11 mouse cellular contexts compared by ENCODE assay signal in genomic region chr13:55540933-55541332, GRCm38 (mm10). TPM values are rescaled to one million over a fixed set of nuclear protein-coding genes. Genes with fewer than 3 reads are reported as not detected.
DNase-seq lines count a peak whose midpoint lies in the region; ATAC-seq and TF ChIP-seq lines count a peak whose summit lies in the region.
"Had no signal": no experiment of that assay in that cellular context is flagged by ENCODE, and none has a peak within 500 bp of the region (broad histone marks: within the 10 kb centered on the region; RNA-seq: fewer than 3 reads in every experiment).

No protein-coding gene starts in this region.

- no peak for ATAC-seq in forebrain, postnatal 0 days
- ATAC-seq in forebrain, embryonic 12.5 days (ENCODE audit: low FRiP score) = no peak
- no peak for ATAC-seq in hindbrain, embryonic 13.5 days (ENCODE audit: low FRiP score)
- ATAC-seq: inflammation-experienced regulatory T-cells, adult 6 months; midbrain, embryonic 13.5 days had no signal

- H3K36me3 ChIP-seq in forebrain, postnatal 0 days (ENCODE audit: insufficient read depth) = peaks cover 82% of the 10 kb centered on the region
- H3K36me3 ChIP-seq in forebrain, embryonic 12.5 days (replicated peaks) = peaks cover 81% of the 10 kb centered on the region
- peaks cover 17% of the 10 kb centered on the region for H3K36me3 ChIP-seq in spleen, adult 2 months (ENCODE audit: control insufficient read depth, insufficient read depth, low read length)
- peaks cover 86% of the 10 kb centered on the region for H3K36me3 ChIP-seq in hindbrain, embryonic 13.5 days

- no peaks in the 10 kb centered on the region for H3K27me3 ChIP-seq in forebrain, postnatal 0 days (ENCODE audit: insufficient read depth, low read length)
- H3K27me3 ChIP-seq in forebrain, embryonic 12.5 days = no peaks in the 10 kb centered on the region
- H3K27me3 ChIP-seq in spleen, adult 2 months (ENCODE audit: control insufficient read depth, insufficient read depth, low read length) = no peaks in the 10 kb centered on the region
- no peaks in the 10 kb centered on the region for H3K27me3 ChIP-seq in hindbrain, embryonic 13.5 days
- H3K27me3 ChIP-seq: midbrain, embryonic 13.5 days had no signal

- no peaks in the 10 kb centered on the region for H3K9me3 ChIP-seq in forebrain, postnatal 0 days (ENCODE audit: low read length)
- H3K9me3 ChIP-seq in forebrain, embryonic 12.5 days = no peaks in the 10 kb centered on the region
- H3K9me3 ChIP-seq in hindbrain, embryonic 13.5 days = no peaks in the 10 kb centered on the region
- H3K9me3 ChIP-seq: midbrain, embryonic 13.5 days had no signal

- H3K9ac ChIP-seq in forebrain, postnatal 0 days = no peak overlapping the region
- H3K9ac ChIP-seq in forebrain, embryonic 12.5 days = no peak overlapping the region
- H3K9ac ChIP-seq in hindbrain, embryonic 13.5 days = no peak overlapping the region
- H3K9ac ChIP-seq: midbrain, embryonic 13.5 days had no signal

- WGBS in forebrain, postnatal 0 days = 86% methylated on average over 2 of the region's 2 CpGs
- WGBS in forebrain, embryonic 12.5 days = 94% methylated on average over 2 of the region's 2 CpGs
- 88% methylated on average over 2 of the region's 2 CpGs for WGBS in spleen, adult 2 months
- WGBS in hindbrain, embryonic 13.5 days = 88% methylated on average over 2 of the region's 2 CpGs

- H3K4me1 ChIP-seq in forebrain, postnatal 0 days (ENCODE audit: insufficient read depth) = no peaks in the 10 kb centered on the region
- peaks cover 7% of the 10 kb centered on the region; the same call in 1 of the 2 replicates for H3K4me1 ChIP-seq in forebrain, embryonic 12.5 days
- H3K4me1 ChIP-seq in spleen, adult 2 months (ENCODE audit: control insufficient read depth, insufficient read depth, insufficient read length) = no peaks in the 10 kb centered on the region
- H3K4me1 ChIP-seq in cortical plate, adult 2 months (ENCODE audit: control insufficient read depth, insufficient read depth, low read length) = no peaks in the 10 kb centered on the region
- peaks cover 4% of the 10 kb centered on the region for H3K4me1 ChIP-seq in hindbrain, embryonic 13.5 days (replicated peaks)

- no peak for TF ChIP-seq POLR2A in spleen, adult 2 months (IDR thresholded peaks at IDR 0.05; ENCODE audit: low read depth, low read length)
- TF ChIP-seq POLR2A in cortical plate, adult 2 months (IDR thresholded peaks at IDR 0.05; ENCODE audit: extremely low read depth, insufficient read depth, low read length) = no peak

- DNase-seq in forebrain, postnatal 0 days = no peak
- DNase-seq in layer of hippocampus, adult 2 months (ENCODE audit: low spot score in 2 of 2) = peak; percentile 37 to 55
- DNase-seq in layer of hippocampus, adult 11-12 months (ENCODE audit: low spot score) = no peak
- peak in 1 of 2 experiments; percentile 48 for DNase-seq in spleen, adult 2 months (ENCODE audit: low read depth in 1 of 2, low spot score in 2 of 2)
- DNase-seq in spleen, postnatal 14 days (ENCODE audit: low spot score in 2 of 2) = no peak
- DNase-seq: embryo, embryonic 11 days had no signal

- peak; percentile 57 for TF ChIP-seq CTCF in forebrain, postnatal 0 days (IDR thresholded peaks at IDR 0.05; ENCODE audit: low read depth)
- TF ChIP-seq CTCF in layer of hippocampus, adult 2 months (conservative IDR thresholded peaks at IDR 0.05) = peak; percentile 82
- peak; percentile 6; the same call in 1 of the 2 replicates for TF ChIP-seq CTCF in spleen, adult 2 months (IDR thresholded peaks at IDR 0.05; ENCODE audit: extremely low read depth, insufficient read depth, insufficient read length, insufficient replicate concordance)
- TF ChIP-seq CTCF in cortical plate, adult 2 months (IDR thresholded peaks at IDR 0.05; ENCODE audit: extremely low read depth, insufficient read depth, low read length) = 0 out of 2 replicates have a peak, but pooled peaks have one; percentile 4

- H3K4me2 ChIP-seq in forebrain, postnatal 0 days (ENCODE audit: low read depth) = no peak overlapping the region
- H3K4me2 ChIP-seq in forebrain, embryonic 12.5 days = no peak overlapping the region
- no peak overlapping the region for H3K4me2 ChIP-seq in hindbrain, embryonic 13.5 days
- H3K4me2 ChIP-seq: midbrain, embryonic 13.5 days had no signal

- H3K27ac ChIP-seq in forebrain, postnatal 0 days (ENCODE audit: low read depth, low read length) = no peak overlapping the region
- H3K27ac ChIP-seq in forebrain, embryonic 12.5 days = no peak overlapping the region
- no peak overlapping the region for H3K27ac ChIP-seq in layer of hippocampus, adult 2 months
- no peak overlapping the region for H3K27ac ChIP-seq in spleen, adult 2 months (ENCODE audit: insufficient read depth, low read length)
- no peak overlapping the region for H3K27ac ChIP-seq in cortical plate, adult 2 months (ENCODE audit: insufficient read depth, low read length)
- no peak overlapping the region for H3K27ac ChIP-seq in hindbrain, embryonic 13.5 days
- H3K27ac ChIP-seq: midbrain, embryonic 13.5 days had no signal

- H3K4me3 ChIP-seq in forebrain, postnatal 0 days (ENCODE audit: low read depth, low read length) = no peak overlapping the region
- H3K4me3 ChIP-seq in forebrain, embryonic 12.5 days (replicated peaks) = no peak overlapping the region
- H3K4me3 ChIP-seq in layer of hippocampus, adult 2 months = no peak overlapping the region
- H3K4me3 ChIP-seq in spleen, adult 2 months (ENCODE audit: extremely low read depth, insufficient read depth, insufficient read length) = no peak overlapping the region
- H3K4me3 ChIP-seq in cortical plate, adult 2 months (ENCODE audit: insufficient read depth, low read length) = no peak overlapping the region
- H3K4me3 ChIP-seq in hindbrain, embryonic 13.5 days = no peak overlapping the region
- H3K4me3 ChIP-seq: midbrain, embryonic 13.5 days had no signal

RNA-seq across cellular contexts. Expression of gene Ddx41, which starts 4.5 kb away (rescaled TPM):
- 65.2 and 69.6 TPM in 2 replicates for total RNA-seq in forebrain, postnatal 0 days (2014; rRNA removed)
- polyA plus RNA-seq in forebrain, postnatal 0 days (2015; fragmentation: Nextera tagmentation; extraction: Ambion mirVana) = 46.1 and 51.7 TPM in 2 replicates
- polyA plus RNA-seq in forebrain, embryonic 12.5 days (2016; fragmentation: Nextera tagmentation; extraction: Ambion mirVana) = 69.9 and 73.3 TPM in 2 replicates
- 10 to 100 TPM; 56.2 to 60.6 TPM for total RNA-seq in layer of hippocampus, adult 2 months (2021)
- 101 and 113 TPM in 2 replicates for polyA plus RNA-seq in spleen, adult 2 months (2012; rRNA removed)
- polyA plus RNA-seq in cortical plate, adult 2 months (2012; rRNA removed) = 81.1 and 87.4 TPM in 2 replicates
- polyA plus RNA-seq in hindbrain, embryonic 13.5 days (2015; fragmentation: Nextera tagmentation; extraction: Ambion mirVana) = 55.6 and 55.9 TPM in 2 replicates

RNA-seq across cellular contexts. Expression of gene Dok3, which starts 11.8 kb away (rescaled TPM):
- 2.5 and 4.8 TPM in 2 replicates for total RNA-seq in forebrain, postnatal 0 days (2014; rRNA removed)
- 0.82 TPM in 2 replicates for polyA plus RNA-seq in forebrain, postnatal 0 days (2015; fragmentation: Nextera tagmentation; extraction: Ambion mirVana)
- 3.3 and 3.7 TPM in 2 replicates for polyA plus RNA-seq in forebrain, embryonic 12.5 days (2016; fragmentation: Nextera tagmentation; extraction: Ambion mirVana)
- total RNA-seq in layer of hippocampus, adult 2 months (2021) = 10 to 100 TPM; 12.2 to 13.7 TPM
- polyA plus RNA-seq in spleen, adult 2 months (2012; rRNA removed) = 248 and 364 TPM in 2 replicates
- 15.6 and 16.8 TPM in 2 replicates for polyA plus RNA-seq in cortical plate, adult 2 months (2012; rRNA removed)
- 4.1 and 5.7 TPM in 2 replicates for polyA plus RNA-seq in hindbrain, embryonic 13.5 days (2015; fragmentation: Nextera tagmentation; extraction: Ambion mirVana)

RNA-seq across cellular contexts. Expression of gene Pdlim7, which starts 27.5 kb away (rescaled TPM):
- total RNA-seq in forebrain, postnatal 0 days (2014; rRNA removed) = 26.6 and 36.7 TPM in 2 replicates
- polyA plus RNA-seq in forebrain, postnatal 0 days (2015; fragmentation: Nextera tagmentation; extraction: Ambion mirVana) = 114 and 115 TPM in 2 replicates
- polyA plus RNA-seq in forebrain, embryonic 12.5 days (2016; fragmentation: Nextera tagmentation; extraction: Ambion mirVana) = 139 and 147 TPM in 2 replicates
- 10 to 100 TPM; 97.4 to 99.9 TPM for total RNA-seq in layer of hippocampus, adult 2 months (2021)
- polyA plus RNA-seq in spleen, adult 2 months (2012; rRNA removed) = 38.3 and 46.2 TPM in 2 replicates
- polyA plus RNA-seq in cortical plate, adult 2 months (2012; rRNA removed) = 168 and 171 TPM in 2 replicates
- 141 and 146 TPM in 2 replicates for polyA plus RNA-seq in hindbrain, embryonic 13.5 days (2015; fragmentation: Nextera tagmentation; extraction: Ambion mirVana)

RNA-seq across cellular contexts. Expression of gene Fam193b, which starts 30.0 kb away (rescaled TPM):
- total RNA-seq in forebrain, postnatal 0 days (2014; rRNA removed) = 88.4 and 93.1 TPM in 2 replicates
- 41.2 and 41.6 TPM in 2 replicates for polyA plus RNA-seq in forebrain, postnatal 0 days (2015; fragmentation: Nextera tagmentation; extraction: Ambion mirVana)
- 61.6 and 64.7 TPM in 2 replicates for polyA plus RNA-seq in forebrain, embryonic 12.5 days (2016; fragmentation: Nextera tagmentation; extraction: Ambion mirVana)
- 10 to 100 TPM; 95.3 to 97.7 TPM for total RNA-seq in layer of hippocampus, adult 2 months (2021)
- 119 and 122 TPM in 2 replicates for polyA plus RNA-seq in spleen, adult 2 months (2012; rRNA removed)
- polyA plus RNA-seq in cortical plate, adult 2 months (2012; rRNA removed) = 138 and 157 TPM in 2 replicates
- polyA plus RNA-seq in hindbrain, embryonic 13.5 days (2015; fragmentation: Nextera tagmentation; extraction: Ambion mirVana) = 57.0 and 57.1 TPM in 2 replicates

RNA-seq across cellular contexts. Expression of gene Tmed9, which starts 32.6 kb away (rescaled TPM):
- 52.9 and 56.3 TPM in 2 replicates for total RNA-seq in forebrain, postnatal 0 days (2014; rRNA removed)
- polyA plus RNA-seq in forebrain, postnatal 0 days (2015; fragmentation: Nextera tagmentation; extraction: Ambion mirVana) = 102 TPM in 2 replicates
- polyA plus RNA-seq in forebrain, embryonic 12.5 days (2016; fragmentation: Nextera tagmentation; extraction: Ambion mirVana) = 115 and 118 TPM in 2 replicates
- 100 to 1,000 TPM; 133 to 138 TPM for total RNA-seq in layer of hippocampus, adult 2 months (2021)
- polyA plus RNA-seq in spleen, adult 2 months (2012; rRNA removed) = 42.4 and 45.7 TPM in 2 replicates
- polyA plus RNA-seq in cortical plate, adult 2 months (2012; rRNA removed) = 111 and 125 TPM in 2 replicates
- polyA plus RNA-seq in hindbrain, embryonic 13.5 days (2015; fragmentation: Nextera tagmentation; extraction: Ambion mirVana) = 112 and 114 TPM in 2 replicates

Comparison
In these comparisons a context has a peak if more than half of its experiments do, and no peak if none do; other contexts are left out.
1. DNase-seq: peak in layer of hippocampus, adult 2 months (2 of 2); none in forebrain, postnatal 0 days (single experiment), layer of hippocampus, adult 11-12 months (single experiment) and spleen, postnatal 14 days (0 of 2).
2. CTCF ChIP-seq: peak in every context shown above with its lines; median percentile 82 in layer of hippocampus, adult 2 months; 57 in forebrain, postnatal 0 days; 6 in spleen, adult 2 months; 4 in cortical plate, adult 2 months.
3. RNA of gene Dok3, which starts 11.8 kb away (polyA plus RNA-seq): 248 to 364 TPM in spleen, adult 2 months; 15.6 to 16.8 TPM in cortical plate, adult 2 months, 4.1 to 5.7 TPM in hindbrain, embryonic 13.5 days, 3.3 to 3.7 TPM in forebrain, embryonic 12.5 days and 0.82 TPM in forebrain, postnatal 0 days; every median in the first group is over 10 times any median in the second.